ENCODE assay signal across 9 mouse cellular contexts in the genomic region with DNA sequence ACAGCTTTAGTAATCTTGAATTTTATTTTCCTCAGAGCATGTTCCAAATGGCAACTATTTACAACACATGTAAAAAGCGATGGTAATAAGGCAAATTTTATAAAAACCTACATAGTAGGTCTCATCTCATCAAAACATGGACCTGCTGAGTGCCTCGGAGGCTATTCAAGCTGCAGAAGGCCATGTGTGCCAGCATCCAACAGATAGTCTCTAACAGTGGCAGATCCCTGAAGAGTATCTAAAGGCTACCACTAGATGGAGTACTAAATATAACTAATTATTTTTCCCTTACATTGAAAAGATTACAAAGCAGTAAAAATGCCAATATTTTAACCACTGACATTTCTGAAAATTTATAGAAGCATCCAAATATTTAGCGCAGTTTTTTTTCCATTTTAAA.
A peak's percentile ranks its signal among the peaks of the same experiment; 100 is the strongest.
DNase-seq lines count a peak whose midpoint lies in the region; ATAC-seq and TF ChIP-seq lines count a peak whose summit lies in the region.
"Had no signal": no experiment of that assay in that cellular context is flagged by ENCODE, and none has a peak within 500 bp of the region (broad histone marks: within the 10 kb centered on the region; RNA-seq: fewer than 3 reads in every experiment).

No protein-coding gene starts in this region.

- H3K36me3 ChIP-seq in midbrain, embryonic 12.5 days = no peaks in the 10 kb centered on the region
- H3K36me3 ChIP-seq: heart, embryonic 15.5 days had no signal

- no peak overlapping the region for H3K4me2 ChIP-seq in midbrain, embryonic 12.5 days (replicated peaks)
- H3K4me2 ChIP-seq: heart, embryonic 15.5 days had no signal

- H3K4me3 ChIP-seq in layer of hippocampus, adult 2 months = no peak overlapping the region
- H3K4me3 ChIP-seq in midbrain, embryonic 12.5 days = no peak overlapping the region
- H3K4me3 ChIP-seq: heart, embryonic 15.5 days had no signal

- no peak overlapping the region for H3K27ac ChIP-seq in layer of hippocampus, adult 2 months
- no peak overlapping the region for H3K27ac ChIP-seq in midbrain, embryonic 12.5 days (replicated peaks)
- H3K27ac ChIP-seq: heart, embryonic 15.5 days had no signal

- H3K27me3 ChIP-seq in Patski = no peaks in the 10 kb centered on the region
- H3K27me3 ChIP-seq in midbrain, embryonic 12.5 days = no peaks in the 10 kb centered on the region
- H3K27me3 ChIP-seq: heart, embryonic 15.5 days had no signal

- peak in 1 of 2 experiments; percentile 4 for DNase-seq in layer of hippocampus, adult 2 months (ENCODE audit: low spot score in 2 of 2)
- DNase-seq in layer of hippocampus, adult 11-12 months (ENCODE audit: low spot score) = no peak
- DNase-seq in ES-CJ7 (ENCODE audit: low read depth, low spot score) = peak; percentile 21
- DNase-seq in Patski (ENCODE audit: low read depth, low spot score) = no peak
- DNase-seq in urinary bladder, postnatal 25 days (ENCODE audit: low spot score) = no peak
- DNase-seq in thymus, postnatal 14 days = no peak
- DNase-seq: lung, postnatal 4 days had no signal

- H3K4me1 ChIP-seq in midbrain, embryonic 12.5 days = no peaks in the 10 kb centered on the region
- H3K4me1 ChIP-seq: heart, embryonic 15.5 days had no signal

- no peak overlapping the region for H3K9ac ChIP-seq in midbrain, embryonic 12.5 days (replicated peaks)
- H3K9ac ChIP-seq: heart, embryonic 15.5 days had no signal

- no peak for ATAC-seq in Patski
- ATAC-seq in midbrain, embryonic 12.5 days (ENCODE audit: low FRiP score, low read depth) = peak; percentile 76

- no peaks in the 10 kb centered on the region for H3K9me3 ChIP-seq in midbrain, embryonic 12.5 days
- H3K9me3 ChIP-seq: heart, embryonic 15.5 days had no signal

- CTCF ChIA-PET in Patski (lab: Charles Lee) = interaction anchor here (0.7 to 3.3 kb wide), 8 partner anchors 9 to 249 kb away, joined by 3 to 18 read pairs (median 3); no protein-coding TSS in a partner anchor

- TF ChIP-seq CTCF in layer of hippocampus, adult 2 months (conservative IDR thresholded peaks at IDR 0.05) = peak; percentile 85
- TF ChIP-seq CTCF in Patski (IDR thresholded peaks at IDR 0.05) = peak; percentile 68

- 37% methylated on average over 3 of the region's 3 CpGs for WGBS in midbrain, embryonic 12.5 days

- POLR2A ChIA-PET in Patski (lab: Charles Lee) = no interaction called here

- in situ Hi-C loops in Patski (cut with MboI; ENCODE audit: low pct_unique_long_range_greater_than_20kb) = no loop called here
